Mouse (Mus musculus) limb, embryonic 10.5 days (tissue): ENCODE measurements at regions not wholly inside any gene's neighbourhood (a gene's known extent, or its start where the extent isn't known, plus 50 kb on each side); places are given as distances from the start of the nearest gene placed in this dataset.

Experiments
- DNase-seq: peaks from one replicate; pipeline ENCODE4 v3.0.0-alpha.2; 2017; ENCODE audit warnings: low spot score
- H3K27ac ChIP-seq: fragments of 300-500 bp; sonication (generic); 2 replicates; pipeline ENCODE4 v1.5.1; 2016; ENCODE audit warnings: mild to moderate bottlenecking
- H3K27me3 ChIP-seq: fragments of 300-500 bp; sonication (generic); 2 replicates; pipeline ENCODE4 v1.6.1; 2016; ENCODE audit warnings: low read depth, mild to moderate bottlenecking; ENCODE audit not compliant: poor library complexity, severe bottlenecking
- H3K36me3 ChIP-seq: fragments of 300-500 bp; sonication (generic); 2 replicates; pipeline ENCODE4 v1.6.1; 2016; ENCODE audit warnings: mild to moderate bottlenecking, moderate library complexity
- H3K4me1 ChIP-seq: fragments of 300-500 bp; sonication (generic); 2 replicates; pipeline ENCODE4 v1.6.1; 2016
- H3K4me3 ChIP-seq: fragments of 300-500 bp; sonication (generic); 2 replicates; pipeline ENCODE4 v1.5.1; 2016; ENCODE audit warnings: mild to moderate bottlenecking, moderate library complexity
- H3K9me3 ChIP-seq: fragments of 300-500 bp; sonication (generic); replicated peaks from 2 replicates; pipeline ENCODE4 v1.6.1; 2016; ENCODE audit warnings: mild to moderate bottlenecking
- WGBS: fragments of 180-500 bp; shearing (Covaris S2); methylation state at CpG from one replicate; pipeline ENCODE4 v1.1.7; 2016; 5-methylcytosine and 5-hydroxymethylcytosine counted together

DNA sequence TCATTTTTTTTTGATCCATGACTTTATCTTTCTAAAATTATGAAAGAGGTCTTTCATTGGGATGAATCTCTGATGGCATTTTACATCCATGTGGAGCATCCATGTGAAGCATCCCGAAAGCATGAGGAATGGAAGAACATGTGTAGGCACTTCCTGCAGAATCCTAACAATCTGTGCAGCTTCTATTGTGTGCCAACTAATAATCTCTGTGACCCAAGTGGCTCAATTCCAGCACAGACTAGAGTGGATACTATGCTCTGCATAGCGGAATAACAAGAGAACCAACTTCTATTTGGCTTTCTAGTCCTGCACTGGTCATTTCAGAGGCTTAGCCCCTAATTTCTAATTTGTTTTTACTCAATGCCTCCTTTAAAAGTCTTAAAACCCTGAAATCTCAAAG lies 499.7 kb upstream of the Tenm2 start:
- WGBS: 90% methylated on average over 2 of the region's 2 CpGs
- H3K27me3 ChIP-seq: no peaks in the 10 kb centered on the region

DNA sequence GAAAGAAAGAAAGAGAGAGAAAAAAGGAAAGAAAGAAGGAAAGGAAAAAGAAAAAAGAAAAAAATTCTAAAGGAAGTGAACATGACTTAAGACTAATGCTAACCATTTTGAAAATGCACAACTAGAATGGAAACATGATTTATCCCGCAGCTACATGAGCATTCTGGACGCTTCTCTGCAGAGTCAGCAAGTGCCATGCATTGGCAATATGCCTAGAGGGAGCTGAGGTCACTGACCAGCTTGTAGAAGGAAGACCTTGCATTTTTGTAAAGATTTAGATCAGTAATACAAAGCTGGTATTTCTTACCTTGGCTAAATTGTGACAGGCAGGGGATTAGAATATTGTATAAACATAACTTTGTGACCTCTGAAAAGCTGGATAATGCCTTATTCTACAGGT lies 461.2 kb upstream of the Tenm2 start:
- H3K27ac ChIP-seq: no peak overlapping the region
- H3K36me3 ChIP-seq: no peaks in the 10 kb centered on the region
- no peak for DNase-seq
- H3K4me1 ChIP-seq: no peaks in the 10 kb centered on the region
- no peaks in the 10 kb centered on the region for H3K27me3 ChIP-seq
- 88% methylated on average over 2 of the region's 2 CpGs for whole genome bisulfite sequencing
- no peaks in the 10 kb centered on the region for H3K9me3 ChIP-seq
- H3K4me3 ChIP-seq: no peak overlapping the region

More for the DNA sequence above, 499.7 kb upstream of the Tenm2 start:
- Histone ChIP-seq H3K36me3 (no peaks in the 10 kb centered on the region), H3K9me3 (no peaks in the 10 kb centered on the region), H3K4me1 (no peaks in the 10 kb centered on the region), H3K4me3 (no peak overlapping the region), H3K27ac (no peak overlapping the region)
- no peak for DNase-seq

DNA sequence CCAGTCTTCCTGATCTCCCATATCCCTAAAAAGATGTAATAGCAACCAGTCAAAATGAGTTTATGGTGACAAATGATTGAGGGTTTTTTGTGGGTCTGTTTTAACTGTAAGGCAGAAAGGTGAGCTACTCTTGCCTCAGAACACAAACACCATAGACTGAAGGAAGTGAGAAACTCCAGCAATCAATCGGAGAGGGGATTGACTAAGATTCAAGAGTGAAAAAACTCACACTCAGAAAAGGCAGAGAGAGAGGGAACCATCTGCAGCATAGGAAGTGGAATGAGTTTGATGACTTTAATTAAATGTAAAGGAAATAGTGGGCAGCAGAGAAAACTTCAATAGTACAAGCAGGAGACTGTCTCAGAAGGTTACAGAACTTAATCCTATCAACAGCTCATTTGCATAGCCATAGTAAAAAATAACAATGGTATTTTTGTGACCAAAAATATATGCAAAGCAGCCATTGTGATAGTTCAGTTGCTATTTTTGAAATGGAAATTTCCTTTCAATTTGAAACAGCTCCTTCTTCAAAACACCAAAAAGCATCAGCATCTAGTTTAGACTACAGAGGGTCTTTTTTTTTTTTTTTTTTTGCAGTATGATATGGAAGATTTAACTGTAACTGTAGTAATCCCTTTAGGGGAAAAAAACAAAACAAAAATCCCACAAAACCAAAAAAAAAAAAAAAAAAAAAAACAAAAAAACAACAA lies 442.9 kb upstream of the Tenm2 start:
- no peaks in the 10 kb centered on the region for H3K9me3 ChIP-seq
- 63% methylated on average over 1 of the region's 1 CpGs for WGBS
- H3K4me3 ChIP-seq: no peak overlapping the region
- H3K27ac ChIP-seq: no peak overlapping the region
- no peak for DNase-seq
- H3K4me1 ChIP-seq: no peaks in the 10 kb centered on the region
- H3K27me3 ChIP-seq: no peaks in the 10 kb centered on the region
- no peaks in the 10 kb centered on the region for H3K36me3 ChIP-seq

DNA sequence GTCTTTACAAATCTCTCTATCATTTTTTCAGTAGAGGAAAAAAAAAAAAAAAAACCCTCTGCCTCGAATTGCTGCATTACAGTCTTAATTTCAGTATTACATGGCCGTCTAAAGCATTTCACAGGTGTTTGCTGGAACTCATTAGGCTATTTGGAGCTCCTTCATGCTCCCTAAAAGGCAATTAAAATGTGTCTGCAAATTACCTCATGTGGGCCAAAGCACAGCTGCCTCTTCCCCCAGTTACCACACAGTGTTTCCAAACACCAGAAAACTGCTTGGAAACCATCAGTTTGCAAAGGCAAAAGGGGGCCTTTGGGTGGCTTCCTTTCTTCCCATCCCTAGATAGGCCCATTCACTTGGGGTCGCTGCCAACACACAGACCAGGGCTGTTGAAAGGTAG lies 435.6 kb upstream of the Tenm2 start:
- H3K36me3 ChIP-seq: no peaks in the 10 kb centered on the region
- H3K4me1 ChIP-seq: peaks cover 5% of the 10 kb centered on the region; the same call in 1 of the 2 replicates
- 47% methylated on average over 3 of the region's 3 CpGs for WGBS
- no peak for DNase-seq
- no peaks in the 10 kb centered on the region for H3K27me3 ChIP-seq
- H3K9me3 ChIP-seq: no peaks in the 10 kb centered on the region
- peak overlapping the region; percentile 70; the same call in 1 of the 2 replicates for H3K27ac ChIP-seq
- no peak overlapping the region for H3K4me3 ChIP-seq

DNA sequence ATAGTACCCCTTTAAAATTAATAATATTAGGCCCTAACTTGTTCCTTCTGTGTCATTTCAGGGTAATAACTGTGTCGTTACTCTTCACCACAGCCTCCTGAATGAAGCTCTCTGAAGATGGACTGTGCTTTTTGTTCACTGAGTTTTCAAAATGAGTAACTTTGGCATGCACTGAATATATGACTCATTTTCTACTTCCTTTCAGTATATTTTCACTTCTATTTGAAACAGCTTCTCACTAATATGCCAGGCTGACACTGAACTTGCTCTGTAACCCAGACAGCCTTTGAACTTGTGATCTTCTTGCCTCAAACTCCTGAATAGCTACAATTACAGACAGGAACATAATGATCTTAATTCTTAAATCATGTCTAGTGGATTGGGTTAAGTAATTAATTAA lies 431.2 kb upstream of the Tenm2 start:
- Histone ChIP-seq H3K9me3 (no peaks in the 10 kb centered on the region), H3K27me3 (no peaks in the 10 kb centered on the region), H3K4me1 (peaks cover 5% of the 10 kb centered on the region; the same call in 1 of the 2 replicates), H3K4me3 (no peak overlapping the region), H3K36me3 (no peaks in the 10 kb centered on the region), H3K27ac (no peak overlapping the region)
- 84% methylated on average over 1 of the region's 1 CpGs for WGBS
- DNase-seq: no peak

DNA sequence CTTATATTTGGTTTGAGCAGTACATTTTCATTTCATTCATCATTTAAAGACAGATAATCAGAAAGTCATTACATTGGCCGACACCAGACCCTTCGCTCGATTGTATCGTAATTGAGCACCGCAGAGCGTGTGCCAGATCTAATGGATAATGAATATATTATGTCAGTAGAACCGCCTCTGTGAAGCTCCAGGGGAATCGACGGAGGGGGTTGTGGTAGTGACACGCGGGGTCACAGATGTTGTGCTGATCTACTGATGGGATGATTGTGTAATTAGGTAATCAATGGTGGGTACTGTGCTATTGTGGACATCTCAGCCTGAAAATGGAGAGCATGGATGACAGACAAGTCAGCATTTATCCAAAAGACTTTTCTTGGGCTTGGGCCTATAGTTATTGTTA lies 414.3 kb upstream of the Tenm2 start:
- Histone ChIP-seq H3K36me3 (no peaks in the 10 kb centered on the region), H3K4me1 (no peaks in the 10 kb centered on the region), H3K9me3 (no peaks in the 10 kb centered on the region), H3K4me3 (no peak overlapping the region), H3K27ac (no peak overlapping the region), H3K27me3 (no peaks in the 10 kb centered on the region)
- WGBS: 92% methylated on average over 11 of the region's 11 CpGs
- DNase-seq: no peak

DNA sequence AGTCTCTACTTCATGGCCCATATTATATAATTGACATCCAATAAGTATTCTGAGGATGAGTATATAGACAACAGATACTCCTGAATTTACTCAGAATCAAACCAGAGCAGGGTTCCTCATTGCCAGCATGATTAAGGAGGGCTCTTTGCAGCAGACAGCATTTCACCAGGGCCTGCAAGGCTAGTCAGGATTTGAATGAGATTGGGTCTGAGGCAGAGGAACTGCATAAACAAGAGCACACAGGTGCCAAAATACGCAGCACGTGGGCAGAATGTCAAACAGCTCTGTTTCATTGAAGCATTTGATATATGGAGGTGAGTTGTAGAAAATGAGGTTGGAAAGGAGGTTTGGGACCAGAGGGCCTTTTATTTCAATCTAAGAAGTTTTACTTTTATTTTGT lies 387.5 kb upstream of the Tenm2 start:
- no peaks in the 10 kb centered on the region for H3K27me3 ChIP-seq
- DNase-seq: no peak
- H3K9me3 ChIP-seq: no peaks in the 10 kb centered on the region
- no peak overlapping the region for H3K4me3 ChIP-seq
- H3K27ac ChIP-seq: no peak overlapping the region
- 85% methylated on average over 2 of the region's 2 CpGs for WGBS
- H3K4me1 ChIP-seq: no peaks in the 10 kb centered on the region
- no peaks in the 10 kb centered on the region for H3K36me3 ChIP-seq

DNA sequence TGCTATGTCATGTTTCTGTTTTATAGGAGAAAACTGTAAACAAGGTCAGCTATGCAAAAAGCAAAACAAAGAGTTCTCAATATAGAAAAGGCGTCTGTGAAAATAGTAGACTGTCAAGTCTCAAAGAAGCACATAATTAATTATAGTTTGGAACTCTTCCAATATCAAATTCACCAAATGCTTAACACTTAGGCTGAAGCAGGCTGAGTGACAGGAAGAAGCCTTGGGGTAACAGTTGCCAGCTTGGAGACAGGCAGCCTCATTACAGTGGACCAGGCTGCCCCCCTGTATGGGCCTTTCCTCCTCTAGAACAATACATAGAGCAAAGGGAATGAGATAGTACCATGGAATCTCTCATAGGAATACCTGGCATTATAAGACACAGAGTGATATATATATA lies 364.8 kb upstream of the Tenm2 start:
- peaks cover 3% of the 10 kb centered on the region; the same call in 1 of the 2 replicates for H3K4me1 ChIP-seq
- H3K9me3 ChIP-seq: no peaks in the 10 kb centered on the region
- no peak overlapping the region for H3K4me3 ChIP-seq
- DNase-seq: no peak
- H3K27me3 ChIP-seq: no peaks in the 10 kb centered on the region
- no peak overlapping the region for H3K27ac ChIP-seq
- WGBS: 68% methylated on average over 1 of the region's 1 CpGs
- no peaks in the 10 kb centered on the region for H3K36me3 ChIP-seq

DNA sequence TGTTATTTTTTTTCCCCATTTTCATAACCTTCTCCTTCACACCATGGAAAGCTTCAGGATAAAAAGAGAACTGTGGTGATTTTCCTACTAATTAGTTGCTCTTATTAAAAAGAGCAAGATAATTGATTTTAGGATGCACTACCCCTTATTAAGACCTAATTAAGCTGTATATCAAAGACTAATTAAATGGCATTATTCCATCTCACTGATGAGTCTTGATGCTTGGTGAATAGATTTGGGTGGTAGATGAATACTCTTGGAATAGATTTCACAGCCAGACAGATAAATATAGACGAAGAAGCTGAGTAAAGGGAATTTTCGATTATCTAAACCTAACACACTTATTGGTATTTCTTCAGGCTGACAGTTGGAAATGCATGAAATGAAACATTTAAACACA lies 346.5 kb upstream of the Tenm2 start:
- WGBS: 92% methylated on average over 2 of the region's 2 CpGs

DNA sequence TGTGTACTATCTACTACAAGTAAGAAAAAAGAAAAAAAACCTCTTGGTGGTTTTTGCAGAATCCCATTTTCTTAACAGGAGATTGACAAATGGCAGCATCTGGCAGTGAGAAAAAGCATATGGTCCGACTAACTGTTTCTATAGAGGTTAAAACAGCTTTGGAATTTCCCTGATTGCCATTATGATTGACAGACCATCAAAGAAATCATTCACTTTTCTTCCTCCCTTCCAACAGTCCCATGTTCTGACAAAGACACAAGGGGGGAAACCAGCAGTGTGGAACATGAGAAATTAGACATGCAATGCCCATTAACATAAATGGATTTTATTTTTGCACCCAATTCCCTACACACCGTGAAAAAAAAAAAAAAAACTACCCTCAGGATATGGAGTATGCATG lies 297.9 kb upstream of the Tenm2 start:
- no peak for DNase-seq
- Histone ChIP-seq H3K4me3 (no peak overlapping the region), H3K36me3 (no peaks in the 10 kb centered on the region), H3K4me1 (no peaks in the 10 kb centered on the region), H3K27ac (no peak overlapping the region), H3K27me3 (no peaks in the 10 kb centered on the region), H3K9me3 (no peaks in the 10 kb centered on the region)
- WGBS: 69% methylated on average over 2 of the region's 2 CpGs

More for the DNA sequence above, 346.5 kb upstream of the Tenm2 start:
- Histone ChIP-seq H3K36me3 (no peaks in the 10 kb centered on the region), H3K9me3 (no peaks in the 10 kb centered on the region), H3K4me1 (no peaks in the 10 kb centered on the region), H3K27me3 (no peaks in the 10 kb centered on the region), H3K27ac (no peak overlapping the region), H3K4me3 (no peak overlapping the region)
- DNase-seq: no peak

DNA sequence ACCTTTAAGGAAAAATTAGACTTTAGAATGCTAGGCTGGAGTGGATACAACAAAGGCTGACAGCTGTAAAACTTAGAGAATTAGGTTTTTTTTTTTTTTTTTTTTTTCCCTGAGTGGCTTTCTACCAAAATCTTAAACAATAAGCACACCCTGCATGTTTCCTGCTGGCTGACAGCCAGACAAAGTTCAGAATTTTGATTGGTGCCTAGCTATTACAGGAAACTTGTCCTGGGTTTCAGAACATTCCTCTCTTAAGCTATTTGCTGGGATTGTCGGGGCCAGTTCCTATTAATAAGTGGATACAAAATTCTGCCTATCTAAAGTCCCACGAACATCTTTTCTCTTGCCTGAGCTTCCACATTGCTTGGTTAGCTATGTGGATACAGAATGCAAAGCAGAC lies 296.7 kb upstream of the Tenm2 start:
- WGBS: 74% methylated on average over 2 of the region's 2 CpGs
- no peaks in the 10 kb centered on the region for H3K27me3 ChIP-seq
- no peak overlapping the region for H3K27ac ChIP-seq
- no peaks in the 10 kb centered on the region for H3K36me3 ChIP-seq
- no peaks in the 10 kb centered on the region for H3K4me1 ChIP-seq
- no peak overlapping the region for H3K4me3 ChIP-seq
- no peak for DNase-seq
- no peaks in the 10 kb centered on the region for H3K9me3 ChIP-seq

DNA sequence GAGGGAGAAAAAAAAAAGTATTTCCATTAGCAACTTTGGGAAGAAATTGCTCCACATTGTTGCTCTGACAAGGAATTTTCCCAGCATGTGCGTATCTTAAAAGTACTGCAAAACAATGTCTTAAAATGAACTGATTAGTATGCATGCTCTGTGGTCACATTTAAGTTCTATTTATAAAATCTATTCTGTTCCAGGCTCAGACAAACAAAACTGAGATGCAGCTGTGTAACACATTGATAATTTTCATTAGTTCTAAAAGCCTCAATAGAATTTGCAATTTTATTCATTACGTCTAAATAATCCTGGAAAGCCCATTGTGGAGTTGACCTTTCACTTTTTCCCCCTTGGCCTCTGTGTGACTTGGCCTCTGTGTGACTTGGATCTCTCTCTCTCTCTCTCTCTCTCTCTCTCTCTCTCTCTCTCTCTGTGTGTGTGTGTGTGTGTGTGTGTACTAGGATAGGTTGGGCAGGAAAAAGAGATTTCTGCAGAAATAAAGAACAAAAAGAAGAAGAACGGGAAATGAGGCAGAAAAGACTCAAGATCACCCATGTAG lies 262.8 kb upstream of the Tenm2 start:
- Histone ChIP-seq H3K27me3 (no peaks in the 10 kb centered on the region), H3K27ac (no peak overlapping the region), H3K9me3 (no peaks in the 10 kb centered on the region), H3K4me1 (no peaks in the 10 kb centered on the region), H3K36me3 (no peaks in the 10 kb centered on the region), H3K4me3 (no peak overlapping the region)
- no peak for DNase-seq
- WGBS: 82% methylated on average over 3 of the region's 3 CpGs

DNA sequence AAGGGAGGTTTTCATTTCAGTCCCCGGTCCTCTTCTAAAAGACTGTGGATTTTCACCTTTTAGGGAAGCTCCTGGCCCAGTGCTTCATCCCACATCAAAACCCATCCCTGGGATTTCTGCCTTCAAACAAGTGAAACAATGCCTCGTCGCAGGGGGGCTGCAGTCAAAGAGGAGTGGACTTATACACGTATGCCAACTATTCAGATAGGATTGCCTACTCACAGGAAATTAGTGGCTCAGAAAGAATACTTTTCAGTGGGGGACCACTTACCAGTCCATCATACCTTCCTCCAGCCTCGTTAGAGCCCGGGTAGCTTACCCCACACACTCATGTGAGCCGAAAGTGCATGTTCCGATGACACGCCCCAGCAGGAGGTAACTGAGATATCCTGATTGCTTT lies 262.1 kb upstream of the Tenm2 start:
- no peaks in the 10 kb centered on the region for H3K9me3 ChIP-seq
- no peak for DNase-seq
- H3K27me3 ChIP-seq: no peaks in the 10 kb centered on the region
- no peak overlapping the region for H3K4me3 ChIP-seq
- no peaks in the 10 kb centered on the region for H3K36me3 ChIP-seq
- H3K27ac ChIP-seq: no peak overlapping the region
- H3K4me1 ChIP-seq: no peaks in the 10 kb centered on the region
- 59% methylated on average over 9 of the region's 9 CpGs for WGBS

DNA sequence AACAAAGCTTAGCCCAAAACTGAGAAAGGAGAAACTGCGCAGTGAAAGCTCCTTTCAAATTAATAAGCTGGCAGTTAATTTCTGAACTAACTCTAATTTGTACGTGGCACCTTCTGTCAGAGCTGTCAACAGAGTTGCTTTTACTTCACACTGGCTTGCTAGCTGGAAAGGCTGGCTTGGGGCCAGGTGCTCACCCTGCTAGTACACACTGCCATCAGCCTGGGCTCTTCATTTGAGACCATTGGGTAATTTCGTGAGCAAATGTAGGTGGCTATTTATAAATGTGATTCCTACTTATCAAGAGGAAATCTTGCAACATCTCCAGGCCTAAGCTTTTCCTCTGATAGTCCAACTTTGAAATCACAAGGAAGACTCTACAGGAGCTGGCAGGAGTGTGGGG lies 244.5 kb upstream of the Tenm2 start:
- H3K9me3 ChIP-seq: no peaks in the 10 kb centered on the region
- H3K4me1 ChIP-seq: no peaks in the 10 kb centered on the region
- no peak for DNase-seq
- H3K27me3 ChIP-seq: no peaks in the 10 kb centered on the region
- H3K36me3 ChIP-seq: no peaks in the 10 kb centered on the region
- no peak overlapping the region for H3K4me3 ChIP-seq
- 89% methylated on average over 3 of the region's 3 CpGs for WGBS
- H3K27ac ChIP-seq: no peak overlapping the region
